Mouse (Mus musculus) limb, embryonic 14.5 days (tissue): ENCODE data around the gene Zdhhc24. TPM values are rescaled to one million over a fixed set of nuclear protein-coding genes. Genes with fewer than 3 reads are reported as not detected.

Source experiments
- ATAC-seq: fragments of 200-750 bp; cut with Nextera tagmentation; 2 replicates; pipeline ENCODE4 v1.8.0; 2017; ENCODE audit warnings: low read depth, moderate number of reproducible peaks, moderate TSS enrichment; ENCODE audit not compliant: low FRiP score
- DNase-seq: peaks from one replicate; pipeline ENCODE4 v3.0.0-alpha.2; 2015; ENCODE audit warnings: low spot score
- H3K27ac ChIP-seq: fragments of 300-500 bp; sonication (generic); replicated peaks from 2 replicates; pipeline ENCODE4 v1.5.1; 2014; ENCODE audit warnings: low read depth, mild to moderate bottlenecking, low read length, moderate library complexity, mixed read lengths
- H3K27me3 ChIP-seq: fragments of 300-500 bp; sonication (generic); 2 replicates; pipeline ENCODE4 v1.6.1; 2014; ENCODE audit warnings: low read length, mixed read lengths; ENCODE audit not compliant: control insufficient read depth, insufficient read depth
- H3K36me3 ChIP-seq: fragments of 300-500 bp; sonication (generic); 2 replicates; pipeline ENCODE4 v1.6.1; 2014; ENCODE audit warnings: mild to moderate bottlenecking, low read length, moderate library complexity, mixed read lengths; ENCODE audit not compliant: control insufficient read depth, insufficient read depth
- H3K4me1 ChIP-seq: fragments of 300-500 bp; sonication (generic); 2 replicates; pipeline ENCODE4 v1.6.1; 2014; ENCODE audit warnings: antibody characterized with exemption, low read length, mixed read lengths; ENCODE audit not compliant: control insufficient read depth, insufficient read depth
- H3K4me2 ChIP-seq: fragments of 300-500 bp; sonication (generic); replicated peaks from 2 replicates; pipeline ENCODE4 v1.6.1; 2014; ENCODE audit warnings: low read depth, mild to moderate bottlenecking, low read length, moderate library complexity; ENCODE audit not compliant: severe bottlenecking
- H3K4me3 ChIP-seq: fragments of 300-500 bp; sonication (generic); replicated peaks from 2 replicates; pipeline ENCODE4 v1.5.1; 2014; ENCODE audit warnings: low read length
- H3K9ac ChIP-seq: fragments of 300-500 bp; sonication (generic); 2 replicates; pipeline ENCODE4 v1.6.1; 2014; ENCODE audit warnings: mild to moderate bottlenecking, low read depth, low read length, moderate library complexity; ENCODE audit not compliant: severe bottlenecking
- H3K9me3 ChIP-seq: fragments of 300-500 bp; sonication (generic); 2 replicates; pipeline ENCODE4 v1.6.1; 2016; ENCODE audit warnings: low read length; ENCODE audit not compliant: control insufficient read depth
- POLR2A ChIP-seq: fragments of 200-500 bp; IDR thresholded peaks from 2 replicates; pipeline ENCODE4 v1.8.0; 2012; ENCODE audit warnings: inconsistent platforms, mild to moderate bottlenecking, moderate library complexity, borderline replicate concordance; ENCODE audit not compliant: insufficient read depth, insufficient read length; ENCODE audit errors: extremely low read depth
- WGBS: fragments of 180-500 bp; shearing (Covaris S2); extraction: QIAGEN DNeasy Blood & Tissue Kit; methylation state at CpG from one replicate; pipeline ENCODE4 v1.1.7; 2014; 5-methylcytosine and 5-hydroxymethylcytosine counted together
- polyA plus RNA-seq, 2 experiments: library from polyadenylated mRNA; depleted of rRNA in 1 of 2; stranded (reverse) in 1 of 2; unstranded in 1 of 2; fragments of >200 nt; fragmentation: Nextera tagmentation in 1 of 2; extraction: Ambion mirVana in 1 of 2; gene quantifications; 2 replicates each; pipeline versions ENCODE4 v1.2.1 to v1.2.3; 2012 to 2014

Zdhhc24 gene
- polyA plus RNA-seq, 2 experiments: 7.7 to 22.7 TPM

- Histone ChIP-seq H3K9me3 (no peaks in the 10 kb centered on the region), H3K9ac (no peak overlapping the region), H3K4me2 (no peak overlapping the region), H3K4me3 (no peak overlapping the region), H3K27ac (no peak overlapping the region), H3K4me1 (peaks cover 4% of the 10 kb centered on the region; the same call in 1 of the 2 replicates), H3K36me3 (peaks cover 66% of the 10 kb centered on the region), H3K27me3 (no peaks in the 10 kb centered on the region)
- WGBS: 90% methylated on average over 7 of the region's 7 CpGs
- no peak for ATAC-seq
- TF ChIP-seq POLR2A: no peak
- no peak for DNase-seq
These were observed 30.9 kb downstream of the Zdhhc24 start for GRCm38 (mm10) chr19:4909376-4909775.

- H3K9me3 ChIP-seq: no peaks in the 10 kb centered on the region
- no peak overlapping the region for H3K27ac ChIP-seq
- no peak overlapping the region for H3K9ac ChIP-seq
- no peak overlapping the region for H3K4me2 ChIP-seq
- 93% methylated on average over 15 of the region's 15 CpGs for WGBS
- DNase-seq (no peak), ATAC-seq (no peak)
- TF ChIP-seq POLR2A: no peak
- no peak overlapping the region for H3K4me3 ChIP-seq
- no peaks in the 10 kb centered on the region for H3K4me1 ChIP-seq
- no peaks in the 10 kb centered on the region for H3K27me3 ChIP-seq
- peaks cover 94% of the 10 kb centered on the region for H3K36me3 ChIP-seq
These were observed 37.6 kb downstream of the Zdhhc24 start for GRCm38 (mm10) chr19:4915924-4916603.

- Histone ChIP-seq H3K4me1 (no peaks in the 10 kb centered on the region), H3K9ac (no peak overlapping the region), H3K4me2 (no peak overlapping the region), H3K9me3 (no peaks in the 10 kb centered on the region), H3K27ac (no peak overlapping the region), H3K4me3 (no peak overlapping the region), H3K36me3 (peaks cover 98% of the 10 kb centered on the region), H3K27me3 (no peaks in the 10 kb centered on the region)
- no peak for TF ChIP-seq POLR2A
- DNase-seq: no peak
- 90% methylated on average over 9 of the region's 10 CpGs for WGBS
- no peak for ATAC-seq
These were observed 38.4 kb downstream of the Zdhhc24 start for GRCm38 (mm10) chr19:4916827-4917226.

- Histone ChIP-seq H3K4me2 (no peak overlapping the region), H3K4me1 (no peaks in the 10 kb centered on the region), H3K9me3 (no peaks in the 10 kb centered on the region), H3K9ac (no peak overlapping the region), H3K36me3 (peaks cover 97% of the 10 kb centered on the region), H3K27ac (no peak overlapping the region), H3K4me3 (no peak overlapping the region), H3K27me3 (no peaks in the 10 kb centered on the region)
- no peak for DNase-seq
- TF ChIP-seq POLR2A: no peak
- no peak for ATAC-seq
- WGBS: 81% methylated on average over 6 of the region's 6 CpGs
These were observed 41.2 kb downstream of the Zdhhc24 start for GRCm38 (mm10) chr19:4919652-4920051.

GRCm38 (mm10) chr19:4925121-4925860 lies 46.8 kb downstream of the Zdhhc24 start:
- H3K4me2 ChIP-seq: no peak overlapping the region
- H3K9ac ChIP-seq: no peak overlapping the region

More at GRCm38 (mm10) chr19:4925121-4925860, 46.8 kb downstream of the Zdhhc24 start:
- no peak for TF ChIP-seq POLR2A
- no peak for ATAC-seq
- no peaks in the 10 kb centered on the region for H3K9me3 ChIP-seq
- H3K27me3 ChIP-seq: no peaks in the 10 kb centered on the region
- 99% methylated on average over 11 of the region's 11 CpGs for WGBS
- no peak overlapping the region for H3K4me3 ChIP-seq
- H3K36me3 ChIP-seq: peaks cover 57% of the 10 kb centered on the region
- H3K27ac ChIP-seq: no peak overlapping the region
- DNase-seq: no peak
- H3K4me1 ChIP-seq: peaks cover 9% of the 10 kb centered on the region; the same call in 1 of the 2 replicates
